Mouse (Mus musculus) midbrain, postnatal 0 days (tissue): ENCODE measurements at regions not wholly inside any gene's neighbourhood (a gene's known extent, or its start where the extent isn't known, plus 50 kb on each side); places are given as distances from the start of the nearest gene placed in this dataset.
A peak's percentile ranks its signal among the peaks of the same experiment; 100 is the strongest.

Experiments used
- ATAC-seq: fragments of 200-750 bp; cut with Nextera tagmentation; 2 replicates; pipeline ENCODE4 v1.8.0; 2017; ENCODE audit warnings: moderate number of reproducible peaks, mild to moderate bottlenecking, moderate TSS enrichment, moderate library complexity; ENCODE audit not compliant: low FRiP score
- DNase-seq: peaks from one replicate; pipeline ENCODE4 v3.0.0-alpha.2; 2015; ENCODE audit warnings: low spot score
- H3K27ac ChIP-seq: fragments of 300-500 bp; sonication (generic); 2 replicates; pipeline ENCODE4 v1.5.1; 2014; ENCODE audit warnings: low read depth, mild to moderate bottlenecking, low read length, mixed read lengths
- H3K27me3 ChIP-seq: fragments of 300-500 bp; sonication (generic); 2 replicates; pipeline ENCODE4 v1.6.1; 2014; ENCODE audit warnings: low read length, control low read depth, mixed read lengths; ENCODE audit not compliant: insufficient read depth
- H3K36me3 ChIP-seq: fragments of 300-500 bp; sonication (generic); 2 replicates; pipeline ENCODE4 v1.6.1; 2014; ENCODE audit warnings: low read length, control low read depth, mixed read lengths; ENCODE audit not compliant: insufficient read depth
- H3K4me1 ChIP-seq: fragments of 300-500 bp; sonication (generic); 2 replicates; pipeline ENCODE4 v1.6.1; 2014; ENCODE audit warnings: mild to moderate bottlenecking, control low read depth, antibody characterized with exemption, low read length, mixed read lengths; ENCODE audit not compliant: insufficient read depth
- H3K4me2 ChIP-seq: fragments of 300-500 bp; sonication (generic); 2 replicates; pipeline ENCODE4 v1.6.1; 2014; ENCODE audit warnings: low read depth, mild to moderate bottlenecking, low read length, mixed read lengths; ENCODE audit not compliant: poor library complexity, severe bottlenecking
- H3K4me3 ChIP-seq: fragments of 300-500 bp; sonication (generic); 2 replicates; pipeline ENCODE4 v1.5.1; 2014; ENCODE audit warnings: low read depth, mild to moderate bottlenecking, low read length, moderate library complexity
- H3K9ac ChIP-seq: fragments of 300-500 bp; sonication (generic); replicated peaks from 2 replicates; pipeline ENCODE4 v1.6.1; 2014; ENCODE audit warnings: mild to moderate bottlenecking, low read length, moderate library complexity, mixed read lengths; ENCODE audit not compliant: poor library complexity, severe bottlenecking
- H3K9me3 ChIP-seq: fragments of 300-500 bp; sonication (generic); 2 replicates; pipeline ENCODE4 v1.6.1; 2016; ENCODE audit warnings: low read length, control low read depth
- CTCF ChIP-seq: IDR thresholded peaks from 2 replicates; pipeline ENCODE4 v1.5.1; 2016; ENCODE audit warnings: antibody characterized with exemption, mild to moderate bottlenecking
- WGBS: fragments of 180-500 bp; shearing (Covaris S2); extraction: QIAGEN DNeasy Blood & Tissue Kit; methylation state at CpG from one replicate; pipeline ENCODE4 v1.1.7; 2014; 5-methylcytosine and 5-hydroxymethylcytosine counted together

DNA sequence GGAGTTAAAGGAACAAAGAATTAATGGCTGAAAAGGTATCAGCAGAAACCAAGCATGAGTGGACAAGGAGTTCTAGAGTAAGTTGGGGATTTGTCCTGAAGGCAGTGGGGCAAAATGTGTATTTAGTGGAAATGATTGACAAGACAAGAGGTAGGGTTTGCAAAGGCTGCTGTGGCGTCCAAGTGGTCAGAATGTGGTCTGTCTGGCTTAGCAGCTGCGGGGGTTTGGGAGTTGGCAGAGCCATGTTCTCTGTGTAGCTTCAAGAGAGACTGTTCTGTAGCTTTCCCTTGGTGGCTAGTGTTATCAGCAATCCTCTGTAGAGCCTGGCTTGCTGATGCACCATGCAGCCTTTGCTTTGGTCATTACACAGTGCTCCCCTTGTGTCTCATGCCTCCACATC lies 220.2 kb downstream of the 1700064H15Rik start:
- DNase-seq (no peak), ATAC-seq (no peak)
- Histone ChIP-seq H3K27me3 (no peaks in the 10 kb centered on the region), H3K4me1 (no peaks in the 10 kb centered on the region), H3K9ac (no peak overlapping the region), H3K4me3 (no peak overlapping the region), H3K36me3 (no peaks in the 10 kb centered on the region), H3K4me2 (no peak overlapping the region), H3K27ac (no peak overlapping the region), H3K9me3 (no peaks in the 10 kb centered on the region)
- no peak for TF ChIP-seq CTCF
- 65% methylated on average over 2 of the region's 2 CpGs for WGBS

DNA sequence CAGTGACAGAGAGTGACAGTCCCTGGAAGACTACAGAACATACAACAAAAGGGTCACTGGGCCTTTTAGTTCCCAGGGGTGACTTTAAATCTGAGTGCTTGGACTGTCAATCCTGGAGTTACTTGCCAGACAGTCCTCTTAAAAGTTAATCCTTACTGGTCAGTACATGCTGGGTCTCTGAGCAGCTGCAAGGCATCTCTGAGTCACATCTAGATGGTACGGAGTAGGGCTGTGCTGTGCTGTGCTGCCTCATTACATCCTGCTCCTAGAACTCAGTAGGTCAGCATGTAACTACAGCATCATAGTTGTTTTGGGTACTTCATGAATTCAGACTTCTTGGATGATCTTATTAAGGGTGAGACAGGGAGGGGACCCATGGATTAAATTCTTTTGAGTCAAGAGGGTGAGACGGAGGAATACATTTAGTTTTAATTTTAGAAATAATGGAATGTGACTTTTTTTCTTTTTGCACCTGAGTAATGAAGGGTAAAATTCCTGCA lies 220.8 kb downstream of the 1700064H15Rik start:
- ATAC-seq (no peak), DNase-seq (no peak)
- WGBS, result 68% methylated on average over 2 of the region's 2 CpGs
- Histone ChIP-seq H3K4me3 (no peak overlapping the region), H3K9ac (no peak overlapping the region), H3K4me2 (no peak overlapping the region), H3K4me1 (no peaks in the 10 kb centered on the region), H3K27me3 (no peaks in the 10 kb centered on the region), H3K27ac (no peak overlapping the region), H3K9me3 (no peaks in the 10 kb centered on the region), H3K36me3 (no peaks in the 10 kb centered on the region)
- TF ChIP-seq CTCF, result no peak

DNA sequence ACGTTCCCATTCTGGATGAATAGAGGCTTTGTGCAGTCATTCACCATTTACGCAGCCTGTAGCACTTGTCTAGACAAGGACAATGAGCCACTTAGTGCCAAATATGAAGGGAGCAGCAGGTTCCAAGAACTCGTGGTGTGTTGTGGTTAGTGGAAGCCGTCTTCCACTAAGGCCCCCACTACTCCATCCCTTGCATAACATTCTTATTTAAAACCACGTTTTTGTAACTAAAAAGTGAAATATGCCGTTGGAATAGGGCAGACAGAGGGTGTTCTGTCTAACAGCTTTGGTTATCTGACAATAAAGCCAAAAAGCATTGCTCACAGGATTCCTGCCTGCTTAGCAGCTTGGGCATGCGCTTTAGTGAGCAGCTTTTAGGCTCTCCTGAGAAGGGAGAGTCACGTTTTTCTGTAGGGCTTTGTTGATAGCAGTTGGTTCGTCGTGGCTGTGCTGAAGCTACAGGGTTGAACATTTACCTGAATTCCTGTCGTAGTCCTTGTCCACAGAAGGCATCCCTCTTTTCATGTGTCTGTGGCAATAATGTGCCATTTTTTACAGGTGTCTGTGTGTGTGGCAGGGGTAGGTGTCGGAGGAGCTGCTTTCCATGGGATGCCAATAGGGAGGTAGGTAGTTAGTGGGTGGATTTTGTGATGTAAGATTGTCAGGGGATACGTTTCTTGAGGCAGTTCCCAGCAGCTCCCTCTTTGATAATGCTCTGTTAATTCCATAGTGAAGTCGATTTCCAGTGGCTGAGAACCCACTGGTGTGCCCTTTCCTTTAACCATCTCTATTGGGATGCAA lies 221.9 kb downstream of the 1700064H15Rik start:
- H3K9me3 ChIP-seq, result no peaks in the 10 kb centered on the region
- peak overlapping the region; percentile 51 for H3K27ac ChIP-seq
- no peaks in the 10 kb centered on the region for H3K27me3 ChIP-seq
- no peak overlapping the region for H3K4me3 ChIP-seq
- 0 out of 2 replicates have a peak overlapping the region, but pooled peaks have one; percentile 24 for H3K9ac ChIP-seq
- TF ChIP-seq CTCF, result no peak
- 25% methylated on average over 14 of the region's 14 CpGs for WGBS
- ATAC-seq (peak; percentile 84), DNase-seq (peak; percentile 65)
- H3K4me2 ChIP-seq, result peak overlapping the region; percentile 35
- H3K4me1 ChIP-seq, result no peaks in the 10 kb centered on the region
- H3K36me3 ChIP-seq, result no peaks in the 10 kb centered on the region

DNA sequence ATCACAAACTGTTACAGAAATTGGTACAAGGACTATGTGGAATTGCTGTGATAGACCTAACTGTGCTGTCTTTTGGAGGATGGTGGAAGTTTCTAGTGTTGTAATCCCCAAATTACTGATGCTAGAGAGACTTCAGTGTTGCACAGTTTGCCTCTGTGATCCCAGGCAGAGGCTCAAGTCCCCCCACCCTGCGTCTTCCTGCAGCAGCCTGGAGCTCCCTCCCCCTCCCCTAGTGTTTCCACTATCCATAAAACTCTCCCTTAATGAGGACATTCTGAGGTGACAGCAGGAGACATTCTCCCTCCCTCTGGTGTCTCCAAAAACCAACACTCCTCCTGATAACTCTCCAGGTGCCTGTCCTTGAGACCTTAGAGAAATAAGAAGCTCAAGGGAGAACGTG lies 242.8 kb downstream of the 1700064H15Rik start:
- ATAC-seq (no peak), DNase-seq (no peak)
- Histone ChIP-seq H3K27me3 (no peaks in the 10 kb centered on the region), H3K9ac (no peak overlapping the region), H3K4me1 (no peaks in the 10 kb centered on the region), H3K36me3 (no peaks in the 10 kb centered on the region), H3K4me2 (no peak overlapping the region), H3K9me3 (no peaks in the 10 kb centered on the region), H3K4me3 (no peak overlapping the region), H3K27ac (no peak overlapping the region)
- TF ChIP-seq CTCF, result no peak
- 31% methylated on average over 2 of the region's 2 CpGs for WGBS

DNA sequence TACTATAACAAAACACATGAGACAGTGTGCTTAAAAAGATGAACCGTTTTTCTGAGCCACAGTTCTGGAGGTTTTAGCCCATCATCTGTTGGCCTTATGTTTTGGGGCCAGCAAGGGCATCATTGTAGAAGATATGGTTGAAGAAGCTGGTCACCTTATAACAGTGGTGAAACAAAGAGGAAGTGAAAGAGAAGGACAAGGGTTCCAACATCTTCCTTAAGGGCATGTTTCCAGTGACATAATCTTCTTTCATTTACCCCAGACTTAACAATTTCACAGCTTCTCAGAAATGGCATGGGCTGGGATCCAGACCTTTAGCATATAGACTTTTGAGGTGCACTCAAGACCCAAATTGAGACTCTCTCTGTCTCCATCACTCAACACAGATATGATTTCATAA lies 259.5 kb downstream of the 1700064H15Rik start:
- TF ChIP-seq CTCF, result no peak
- Histone ChIP-seq H3K27me3 (no peaks in the 10 kb centered on the region), H3K36me3 (no peaks in the 10 kb centered on the region), H3K4me1 (no peaks in the 10 kb centered on the region), H3K27ac (no peak overlapping the region), H3K9me3 (no peaks in the 10 kb centered on the region), H3K9ac (no peak overlapping the region), H3K4me2 (no peak overlapping the region), H3K4me3 (no peak overlapping the region)
- ATAC-seq (no peak), DNase-seq (no peak)
- 81% methylated on average over 1 of the region's 1 CpGs for WGBS

DNA sequence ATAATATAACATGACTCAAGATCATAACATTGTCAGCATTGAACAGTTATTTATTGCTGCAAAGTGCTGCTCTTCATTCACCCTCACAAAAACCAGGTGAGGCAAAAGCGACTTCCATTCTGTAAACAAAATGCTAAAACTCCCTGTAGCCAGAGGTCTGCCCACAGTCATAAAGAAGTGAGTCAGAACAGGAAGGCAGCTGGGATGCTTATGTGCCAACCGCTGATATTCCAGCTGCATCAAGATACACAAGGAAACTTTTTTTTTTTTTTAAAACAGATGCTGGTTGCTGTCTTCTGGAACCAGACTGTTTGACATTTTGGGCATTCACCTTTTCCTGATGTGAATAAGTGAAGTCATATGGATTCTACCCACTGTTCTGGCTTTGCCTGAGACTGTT lies 260.7 kb downstream of the 1700064H15Rik start:
- Histone ChIP-seq H3K4me2 (no peak overlapping the region), H3K27me3 (no peaks in the 10 kb centered on the region), H3K9me3 (no peaks in the 10 kb centered on the region), H3K4me3 (no peak overlapping the region), H3K27ac (no peak overlapping the region), H3K36me3 (no peaks in the 10 kb centered on the region), H3K9ac (no peak overlapping the region), H3K4me1 (no peaks in the 10 kb centered on the region)
- TF ChIP-seq CTCF, result no peak
- no peak for ATAC-seq
- no peak for DNase-seq
- WGBS, result 77% methylated on average over 2 of the region's 2 CpGs
